Comparison of ENCODE assay signal across 9 mouse cellular contexts in genomic region chr1:64918810-64919528, GRCm38 (mm10). TPM values are rescaled to one million over a fixed set of nuclear protein-coding genes. Genes with fewer than 3 reads are reported as not detected.
DNase-seq lines count a peak whose midpoint lies in the region; ATAC-seq and TF ChIP-seq lines count a peak whose summit lies in the region.
"Had no signal": no experiment of that assay in that cellular context is flagged by ENCODE, and none has a peak within 500 bp of the region (broad histone marks: within the 10 kb centered on the region; RNA-seq: fewer than 3 reads in every experiment).

No protein-coding gene starts in this region.

- peak; percentile 58 for DNase-seq in left cerebral cortex, adult 11 months (ENCODE audit: low spot score)
- DNase-seq in left cerebral cortex, postnatal 4 days, result no peak
- DNase-seq in hindbrain, postnatal 0 days (ENCODE audit: low spot score), result peak; percentile 62
- peak; percentile 55 to 76 for DNase-seq in left cerebral cortex, postnatal 25 days (ENCODE audit: low spot score in 2 of 2)
- no peak for DNase-seq in T-cell, adult 2 months (ENCODE audit: low spot score)

- H3K27ac ChIP-seq in bone marrow, adult 2 months (ENCODE audit: control insufficient read depth, insufficient read depth, low read depth, low read length, poor library complexity), result no peak overlapping the region
- peak overlapping the region; percentile 9; the same call in 1 of the 2 replicates for H3K27ac ChIP-seq in forebrain, embryonic 16.5 days (ENCODE audit: low read length)
- H3K27ac ChIP-seq in hindbrain, postnatal 0 days, result no peak overlapping the region
- peak overlapping the region; percentile 28 for H3K27ac ChIP-seq in olfactory bulb, adult 2 months (ENCODE audit: insufficient read depth, low read depth, low read length)
- H3K27ac ChIP-seq: embryonic facial prominence, embryonic 12.5 days had no signal

- no peaks in the 10 kb centered on the region for H3K36me3 ChIP-seq in forebrain, embryonic 16.5 days (ENCODE audit: control insufficient read depth, insufficient read depth)
- 0 out of 2 replicates have a peak, but pooled peaks cover 10% of the 10 kb centered on the region for H3K36me3 ChIP-seq in hindbrain, postnatal 0 days (ENCODE audit: insufficient read depth, low read length)

- peak; percentile 8; the same call in 1 of the 2 replicates for TF ChIP-seq CTCF in bone marrow, adult 2 months (IDR thresholded peaks at IDR 0.05; ENCODE audit: control insufficient read depth, insufficient read depth, low read length)
- TF ChIP-seq CTCF in hindbrain, postnatal 0 days (IDR thresholded peaks at IDR 0.05; ENCODE audit: low read depth), result peak; percentile 66
- TF ChIP-seq CTCF in olfactory bulb, adult 2 months (IDR thresholded peaks at IDR 0.05; ENCODE audit: insufficient read depth, low read depth, low read length), result no peak

- 0 out of 2 replicates have a peak overlapping the region, but pooled peaks have one; percentile 0 for H3K9ac ChIP-seq in forebrain, embryonic 16.5 days (replicated peaks; ENCODE audit: low read depth, low read length)
- no peak overlapping the region for H3K9ac ChIP-seq in hindbrain, postnatal 0 days (replicated peaks; ENCODE audit: low read length)
- H3K9ac ChIP-seq: embryonic facial prominence, embryonic 12.5 days had no signal

- H3K4me2 ChIP-seq in forebrain, embryonic 16.5 days (ENCODE audit: low read length), result peak overlapping the region; percentile 16; the same call in 1 of the 2 replicates
- no peak overlapping the region for H3K4me2 ChIP-seq in hindbrain, postnatal 0 days (ENCODE audit: low read depth, low read length)
- H3K4me2 ChIP-seq: embryonic facial prominence, embryonic 12.5 days had no signal

- H3K9me3 ChIP-seq in forebrain, embryonic 16.5 days (ENCODE audit: control insufficient read depth, low read length), result no peaks in the 10 kb centered on the region
- H3K9me3 ChIP-seq in hindbrain, postnatal 0 days (ENCODE audit: low read length), result no peaks in the 10 kb centered on the region
- H3K9me3 ChIP-seq: embryonic facial prominence, embryonic 12.5 days had no signal

- no peak for TF ChIP-seq POLR2A in bone marrow, adult 2 months (IDR thresholded peaks at IDR 0.05; ENCODE audit: borderline replicate concordance, control insufficient read depth, low read depth, low read length)
- no peak for TF ChIP-seq POLR2A in olfactory bulb, adult 2 months (IDR thresholded peaks at IDR 0.05; ENCODE audit: insufficient read depth, low read depth, low read length)

- intact Hi-C loops in left cerebral cortex, postnatal 4 days (cut with DNase I), result loop anchor here (5.0 kb wide), 1 partner anchor 182 kb away; the partner anchor contains the start of gene Fzd5
- intact Hi-C loops in left cerebral cortex, postnatal 25 days (cut with DNase I), result loop anchor here (2.0 to 5.0 kb wide), 4 partner anchors 66 to 302 kb away; partner anchors contain the start of genes Fzd5 and Mettl21a

- H3K4me1 ChIP-seq in bone marrow, adult 2 months (ENCODE audit: control insufficient read depth, insufficient read depth, low read length), result no peaks in the 10 kb centered on the region
- H3K4me1 ChIP-seq in forebrain, embryonic 16.5 days (replicated peaks; ENCODE audit: control insufficient read depth, insufficient read depth, low read length), result peaks cover 28% of the 10 kb centered on the region
- H3K4me1 ChIP-seq in hindbrain, postnatal 0 days (ENCODE audit: insufficient read depth, low read length), result peaks cover 3% of the 10 kb centered on the region; the same call in 1 of the 2 replicates
- peaks cover 18% of the 10 kb centered on the region for H3K4me1 ChIP-seq in olfactory bulb, adult 2 months (ENCODE audit: control insufficient read depth, insufficient read depth, low read length)

- H3K4me3 ChIP-seq in bone marrow, adult 2 months (replicated peaks; ENCODE audit: control insufficient read depth, low read depth, low read length), result no peak overlapping the region
- H3K4me3 ChIP-seq in forebrain, embryonic 16.5 days (replicated peaks; ENCODE audit: low read length), result no peak overlapping the region
- H3K4me3 ChIP-seq in hindbrain, postnatal 0 days (ENCODE audit: low read length), result no peak overlapping the region
- 0 out of 2 replicates have a peak overlapping the region, but pooled peaks have one; percentile 1 for H3K4me3 ChIP-seq in olfactory bulb, adult 2 months (ENCODE audit: insufficient read depth, low read depth, low read length)
- H3K4me3 ChIP-seq: embryonic facial prominence, embryonic 12.5 days had no signal

- ATAC-seq in forebrain, embryonic 16.5 days, result peak; percentile 75
- peak; percentile 35; the same call in 1 of the 2 replicates for ATAC-seq in hindbrain, postnatal 0 days

- WGBS in bone marrow, adult 2 months, result 54% methylated on average over 14 of the region's 14 CpGs
- WGBS in forebrain, embryonic 16.5 days, result 40% methylated on average over 14 of the region's 14 CpGs
- 49% methylated on average over 14 of the region's 14 CpGs for WGBS in hindbrain, postnatal 0 days
- 25% methylated on average over 14 of the region's 14 CpGs for WGBS in olfactory bulb, adult 2 months

- H3K27me3 ChIP-seq in forebrain, embryonic 16.5 days (replicated peaks; ENCODE audit: control insufficient read depth, insufficient read depth, low read length), result peaks cover 19% of the 10 kb centered on the region
- no peaks in the 10 kb centered on the region for H3K27me3 ChIP-seq in hindbrain, postnatal 0 days (ENCODE audit: insufficient read depth, low read length)
- H3K27me3 ChIP-seq: embryonic facial prominence, embryonic 12.5 days had no signal

RNA-seq across cellular contexts. Expression of gene Plekhm3, which starts 37.7 kb away (rescaled TPM):
- total RNA-seq in left cerebral cortex, postnatal 4 days (2021), result 10 to 100 TPM; 22.2 to 25.2 TPM
- 2.3 and 4.5 TPM in 2 replicates for polyA plus RNA-seq in bone marrow, adult 2 months (2011; ENCODE audit: insufficient read depth, insufficient read length, low replicate concordance, missing spikeins)
- 9.2 and 10.9 TPM in 2 replicates for polyA plus RNA-seq in forebrain, embryonic 16.5 days (2015; fragmentation: Nextera tagmentation; extraction: Ambion mirVana)
- total RNA-seq in hindbrain, postnatal 0 days (2014; rRNA removed), result 12.4 and 22.4 TPM in 2 replicates
- 4.7 and 6.1 TPM in 2 replicates for polyA plus RNA-seq in hindbrain, postnatal 0 days (2015; fragmentation: Nextera tagmentation; extraction: Ambion mirVana)
- 10 to 100 TPM; 32.9 to 37.9 TPM for total RNA-seq in left cerebral cortex, postnatal 25 days (2021)
- polyA plus RNA-seq in olfactory bulb, adult 2 months (2012; ENCODE audit: insufficient read depth, insufficient read length, low replicate concordance, missing spikeins), result not detected in 2 replicates

Comparison
In these comparisons a context has a peak if more than half of its experiments do, and no peak if none do; other contexts are left out.
1. DNase-seq: peak in left cerebral cortex, adult 11 months (single experiment), hindbrain, postnatal 0 days (single experiment) and left cerebral cortex, postnatal 25 days (2 of 2); none in left cerebral cortex, postnatal 4 days (single experiment) and T-cell, adult 2 months (single experiment).
2. H3K27ac ChIP-seq: peak in forebrain, embryonic 16.5 days (single experiment) and olfactory bulb, adult 2 months (single experiment); none in bone marrow, adult 2 months (single experiment) and hindbrain, postnatal 0 days (single experiment).